Mouse (Mus musculus) hindbrain, embryonic 13.5 days (tissue): ENCODE measurements around the gene A730046J19Rik. TPM values are rescaled to one million over a fixed set of nuclear protein-coding genes. Genes with fewer than 3 reads are reported as not detected.

Experiments used
- ATAC-seq: fragments of 200-750 bp; cut with Nextera tagmentation; 2 replicates; pipeline ENCODE4 v1.8.0; 2017; ENCODE audit warnings: moderate TSS enrichment; ENCODE audit not compliant: low FRiP score
- H3K27ac ChIP-seq: fragments of 300-500 bp; sonication (generic); 2 replicates; pipeline ENCODE4 v1.5.1; 2015; ENCODE audit warnings: inconsistent platforms, mild to moderate bottlenecking, moderate library complexity
- H3K27me3 ChIP-seq: fragments of 300-500 bp; sonication (generic); 2 replicates; pipeline ENCODE4 v1.6.1; 2015; ENCODE audit warnings: mild to moderate bottlenecking, inconsistent platforms
- H3K36me3 ChIP-seq: fragments of 300-500 bp; sonication (generic); 2 replicates; pipeline ENCODE4 v1.6.1; 2015; ENCODE audit warnings: mild to moderate bottlenecking, inconsistent platforms
- H3K4me1 ChIP-seq: fragments of 300-500 bp; sonication (generic); replicated peaks from 2 replicates; pipeline ENCODE4 v1.6.1; 2015; ENCODE audit warnings: inconsistent platforms
- H3K4me2 ChIP-seq: fragments of 300-500 bp; sonication (generic); 2 replicates; pipeline ENCODE4 v1.6.1; 2015; ENCODE audit warnings: inconsistent platforms, mild to moderate bottlenecking, moderate library complexity
- H3K4me3 ChIP-seq: fragments of 300-500 bp; sonication (generic); 2 replicates; pipeline ENCODE4 v1.5.1; 2015; ENCODE audit warnings: mild to moderate bottlenecking, inconsistent platforms
- H3K9ac ChIP-seq: fragments of 300-500 bp; sonication (generic); 2 replicates; pipeline ENCODE4 v1.6.1; 2015; ENCODE audit warnings: mild to moderate bottlenecking, inconsistent platforms
- H3K9me3 ChIP-seq: fragments of 300-500 bp; sonication (generic); 2 replicates; pipeline ENCODE4 v1.6.1; 2016; ENCODE audit warnings: inconsistent platforms
- WGBS: fragments of 180-500 bp; shearing (Covaris S2); methylation state at CpG from one replicate; pipeline ENCODE4 v1.1.7; 2015; 5-methylcytosine and 5-hydroxymethylcytosine counted together
- polyA plus RNA-seq: library from polyadenylated mRNA; unstranded; fragments of >200 nt; fragmentation: Nextera tagmentation; extraction: Ambion mirVana; gene quantifications from 2 replicates; pipeline ENCODE4 v1.2.1, GENCODE M21; 2015

A730046J19Rik gene
- 0.56 and 0.66 TPM in 2 replicates for polyA plus RNA-seq

- 41% methylated on average over 8 of the region's 8 CpGs for WGBS
- H3K4me3 ChIP-seq: 0 out of 2 replicates have a peak within 1 kb of the TSS, but pooled peaks have one; percentile 9
These were observed at the start of gene A730046J19Rik for GRCm38 (mm10) chrX:144153523-144153922. TSS of gene A730046J19Rik (plus strand) at chrX:144153695.

GRCm38 (mm10) chrX:144104619-144105416 is 48.7 kb upstream of the A730046J19Rik start:
- Histone ChIP-seq H3K4me1 (no peaks in the 10 kb centered on the region), H3K4me2 (no peak overlapping the region), H3K27ac (no peak overlapping the region), H3K9me3 (no peaks in the 10 kb centered on the region), H3K9ac (no peak overlapping the region), H3K4me3 (no peak overlapping the region), H3K27me3 (no peaks in the 10 kb centered on the region), H3K36me3 (no peaks in the 10 kb centered on the region)
- no peak for ATAC-seq
- WGBS: 58% methylated on average over 2 of the region's 2 CpGs

More at GRCm38 (mm10) chrX:144153523-144153922, at the start of gene A730046J19Rik:
- Histone ChIP-seq H3K4me1 (no peaks in the 10 kb centered on the region), H3K9me3 (no peaks in the 10 kb centered on the region), H3K36me3 (no peaks in the 10 kb centered on the region), H3K27me3 (peaks cover 8% of the 10 kb centered on the region; the same call in 1 of the 2 replicates), H3K9ac (no peak within 1 kb of the TSS), H3K27ac (no peak within 1 kb of the TSS), H3K4me2 (peak within 1 kb of the TSS; percentile 36)
- ATAC-seq: no peak

DNA sequence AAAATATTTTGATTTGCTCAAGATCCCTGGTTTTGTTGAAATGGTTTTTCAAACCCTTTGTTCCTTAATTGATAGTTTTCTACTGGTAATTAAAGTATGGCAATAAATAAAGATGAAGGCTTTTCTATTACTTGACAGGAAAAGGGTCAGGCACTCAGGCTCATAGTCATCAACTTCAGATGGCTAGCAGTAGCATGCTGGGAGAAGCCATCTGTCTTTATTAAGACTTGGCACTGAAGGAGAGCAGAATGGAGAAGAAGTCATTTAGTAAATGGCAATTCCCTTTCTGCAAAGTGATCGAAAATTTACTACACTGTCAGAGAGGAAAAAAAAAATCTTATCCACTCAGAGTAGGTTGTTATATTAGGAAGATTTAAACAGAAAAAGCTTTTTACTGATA is 17.2 kb upstream of the A730046J19Rik start:
- Histone ChIP-seq H3K9ac (no peak overlapping the region), H3K4me3 (no peak overlapping the region), H3K36me3 (no peaks in the 10 kb centered on the region), H3K27ac (no peak overlapping the region), H3K4me1 (no peaks in the 10 kb centered on the region), H3K9me3 (no peaks in the 10 kb centered on the region), H3K27me3 (no peaks in the 10 kb centered on the region), H3K4me2 (no peak overlapping the region)
- WGBS: 50% methylated on average over 1 of the region's 1 CpGs
- no peak for ATAC-seq

GRCm38 (mm10) chrX:144149987-144150386 is 3.5 kb upstream of the A730046J19Rik start:
- H3K27ac ChIP-seq: no peak overlapping the region
- no peaks in the 10 kb centered on the region for H3K4me1 ChIP-seq
- H3K27me3 ChIP-seq: peaks cover 8% of the 10 kb centered on the region; the same call in 1 of the 2 replicates
- no peak overlapping the region for H3K4me2 ChIP-seq
- no peaks in the 10 kb centered on the region for H3K9me3 ChIP-seq
- 36% methylated on average over 2 of the region's 2 CpGs for WGBS
- no peak overlapping the region for H3K4me3 ChIP-seq
- no peaks in the 10 kb centered on the region for H3K36me3 ChIP-seq
- H3K9ac ChIP-seq: no peak overlapping the region
- no peak for ATAC-seq

- Histone ChIP-seq H3K4me3 (no peak overlapping the region), H3K27me3 (peaks cover 8% of the 10 kb centered on the region; the same call in 1 of the 2 replicates)
- no peak for ATAC-seq
These were observed 616 bp downstream of the A730046J19Rik start for GRCm38 (mm10) chrX:144154111-144154510.

GRCm38 (mm10) chrX:144162936-144163335 is 9.4 kb downstream of the A730046J19Rik start:
- Histone ChIP-seq H3K4me3 (no peak overlapping the region), H3K27me3 (no peaks in the 10 kb centered on the region), H3K9me3 (no peaks in the 10 kb centered on the region), H3K27ac (no peak overlapping the region), H3K9ac (no peak overlapping the region), H3K36me3 (no peaks in the 10 kb centered on the region), H3K4me1 (no peaks in the 10 kb centered on the region), H3K4me2 (no peak overlapping the region)
- no peak for ATAC-seq
- WGBS: 53% methylated on average over 5 of the region's 5 CpGs

More at GRCm38 (mm10) chrX:144154111-144154510, 616 bp downstream of the A730046J19Rik start:
- Histone ChIP-seq H3K27ac (no peak overlapping the region), H3K4me1 (no peaks in the 10 kb centered on the region), H3K9ac (no peak overlapping the region), H3K4me2 (peak overlapping the region; percentile 36; the same call in 1 of the 2 replicates), H3K36me3 (no peaks in the 10 kb centered on the region), H3K9me3 (no peaks in the 10 kb centered on the region)
- 44% methylated on average over 7 of the region's 7 CpGs for WGBS

Other genes with a start within 250 kb of the A730046J19Rik start
- 301 and 308 TPM in 2 replicates for gene Dcx, start 220.4 kb upstream of the A730046J19Rik start, polyA plus RNA-seq
- 10.7 and 13.4 TPM in 2 replicates for gene Alg13, start 164.1 kb downstream of the A730046J19Rik start, polyA plus RNA-seq